Mouse (Mus musculus) spleen, adult 2 months (tissue): ENCODE data around the gene Olfr243. TPM values are rescaled to one million over a fixed set of nuclear protein-coding genes. Genes with fewer than 3 reads are reported as not detected.
"Not testable (repeated sequence)": the region's sequence is repeated elsewhere in the genome, so short reads cannot be mapped to it uniquely, and the experiment has no call there.

Source experiments
- DNase-seq, 2 experiments: peaks; one replicate each; pipeline versions ENCODE4 v3.0.0 to v3.0.0-alpha.2; 2012 to 2021; ENCODE audit warnings: low spot score in 2 of 2, low read depth in 1 of 2
- H3K27ac ChIP-seq: fragments of 200-500 bp; 2 replicates; pipeline ENCODE4 v1.5.1; 2012; ENCODE audit warnings: low read length, inconsistent platforms; ENCODE audit not compliant: insufficient read depth
- H3K27me3 ChIP-seq: fragments of 200-500 bp; 2 replicates; pipeline ENCODE4 v1.6.1; 2012; ENCODE audit warnings: mild to moderate bottlenecking, moderate library complexity, low read length, inconsistent platforms; ENCODE audit not compliant: control insufficient read depth, insufficient read depth
- H3K36me3 ChIP-seq: fragments of 200-500 bp; 2 replicates; pipeline ENCODE4 v1.6.1; 2012; ENCODE audit warnings: mild to moderate bottlenecking, low read length, inconsistent platforms; ENCODE audit not compliant: control insufficient read depth, insufficient read depth
- H3K4me1 ChIP-seq: fragments of 200-500 bp; 2 replicates; pipeline ENCODE4 v1.6.1; 2011; ENCODE audit warnings: inconsistent platforms; ENCODE audit not compliant: control insufficient read depth, insufficient read depth, insufficient read length
- H3K4me3 ChIP-seq: fragments of 200-500 bp; 2 replicates; pipeline ENCODE4 v1.5.1; 2011; ENCODE audit warnings: mild to moderate bottlenecking, inconsistent platforms; ENCODE audit not compliant: insufficient read depth, insufficient read length; ENCODE audit errors: extremely low read depth
- CTCF ChIP-seq: fragments of 200-500 bp; IDR thresholded peaks from 2 replicates; pipeline ENCODE4 v1.5.1; 2011; ENCODE audit warnings: mild to moderate bottlenecking, inconsistent platforms; ENCODE audit not compliant: insufficient read depth, insufficient read length, insufficient replicate concordance; ENCODE audit errors: extremely low read depth
- POLR2A ChIP-seq: fragments of 200-500 bp; IDR thresholded peaks from 2 replicates; pipeline ENCODE4 v1.6.1; 2011; ENCODE audit warnings: low read depth, low read length, inconsistent platforms
- WGBS: fragments of 180-500 bp; shearing (Covaris S2); methylation state at CpG from one replicate; pipeline ENCODE4 v1.1.7; 2018; 5-methylcytosine and 5-hydroxymethylcytosine counted together
- polyA plus RNA-seq: library from polyadenylated mRNA; depleted of rRNA; stranded (reverse); fragments of >200 nt; gene quantifications from 2 replicates; pipeline ENCODE4 v1.2.3, GENCODE M21; 2012; rRNA removed

Olfr243 gene
- polyA plus RNA-seq, 1 experiment, result not detected

GRCm38 (mm10) chr7:103744843-103745242, 30.4 kb downstream of the Olfr243 start, which contains the start of gene Olfr629:
Gene Olfr629 (minus strand): TSS chr7:103744943.
- H3K36me3 ChIP-seq, result no peaks in the 10 kb centered on the region
- WGBS, result 85% methylated on average over 2 of the region's 2 CpGs
- H3K4me1 ChIP-seq, result no peaks in the 10 kb centered on the region
- H3K27me3 ChIP-seq, result no peaks in the 10 kb centered on the region
- no peak within 1 kb of the TSS for H3K27ac ChIP-seq
- no peak within 1 kb of the TSS for H3K4me3 ChIP-seq
- DNase-seq, result no peak
- no peak for TF ChIP-seq CTCF
- TF ChIP-seq POLR2A, result no peak

GRCm38 (mm10) chr7:103757233-103757632, 42.8 kb downstream of the Olfr243 start, which contains the start of gene Olfr630:
Gene Olfr630 (minus strand): TSS chr7:103757333.
- Histone ChIP-seq H3K27ac (no peak within 1 kb of the TSS), H3K4me1 (no peaks in the 10 kb centered on the region), H3K36me3 (no peaks in the 10 kb centered on the region), H3K4me3 (no peak within 1 kb of the TSS), H3K27me3 (no peaks in the 10 kb centered on the region)
- DNase-seq, result no peak
- WGBS, result 66% methylated on average over 2 of the region's 2 CpGs
- no peak for TF ChIP-seq CTCF
- TF ChIP-seq POLR2A, result no peak

- WGBS, result 11% methylated on average over 6 of the region's 6 CpGs
- H3K36me3 ChIP-seq, H3K27ac ChIP-seq, H3K4me1 ChIP-seq, H3K4me3 ChIP-seq, H3K27me3 ChIP-seq: not testable (repeated sequence)
- DNase-seq, result peak in 1 of 2 experiments; percentile 1
Observed at GRCm38 (mm10) chr7:103762212-103762611, 47.7 kb downstream of the Olfr243 start.

- WGBS, result 90% methylated on average over 6 of the region's 6 CpGs
- DNase-seq, result not testable (repeated sequence)
Observed at GRCm38 (mm10) chr7:103767687-103768086, 53.2 kb downstream of the Olfr243 start.

More at GRCm38 (mm10) chr7:103767687-103768086, 53.2 kb downstream of the Olfr243 start:
- not testable (repeated sequence) for H3K4me3 ChIP-seq, H3K27me3 ChIP-seq, H3K4me1 ChIP-seq, H3K27ac ChIP-seq, H3K36me3 ChIP-seq

Other genes with a start within 250 kb of the Olfr243 start
- not detected in 2 replicates for gene Olfr608, start 244.8 kb upstream of the Olfr243 start, polyA plus RNA-seq
- gene Olfr609, start 216.6 kb upstream of the Olfr243 start, polyA plus RNA-seq, result not detected in 2 replicates
- not detected in 2 replicates for gene Olfr610, start 202.5 kb upstream of the Olfr243 start, polyA plus RNA-seq
- not detected in 2 replicates for gene Olfr611, start 193.8 kb upstream of the Olfr243 start, polyA plus RNA-seq
- not detected in 2 replicates for gene Olfr612, start 172.0 kb upstream of the Olfr243 start, polyA plus RNA-seq
- not detected in 2 replicates for gene Olfr613, start 166.6 kb upstream of the Olfr243 start, polyA plus RNA-seq
- not detected in 2 replicates for gene Olfr615, start 158.6 kb upstream of the Olfr243 start, polyA plus RNA-seq
- not detected in 2 replicates for gene Olfr616, start 145.5 kb upstream of the Olfr243 start, polyA plus RNA-seq
- gene Olfr617, start 141.6 kb upstream of the Olfr243 start, polyA plus RNA-seq, result not detected in 2 replicates
- not detected in 2 replicates for gene Olfr618, start 124.6 kb upstream of the Olfr243 start, polyA plus RNA-seq
- not detected in 2 replicates for gene Olfr619, start 114.1 kb upstream of the Olfr243 start, polyA plus RNA-seq
- gene Olfr620, start 102.1 kb upstream of the Olfr243 start, polyA plus RNA-seq, result not detected in 2 replicates
- gene Olfr622, start 72.0 kb upstream of the Olfr243 start, polyA plus RNA-seq, result not detected in 2 replicates
- gene Olfr623, start 51.0 kb upstream of the Olfr243 start, polyA plus RNA-seq, result not detected in 2 replicates
- not detected in 2 replicates for gene Olfr624, start 43.5 kb upstream of the Olfr243 start, polyA plus RNA-seq
- not detected in 2 replicates for gene Olfr625-ps1, start 32.0 kb upstream of the Olfr243 start, polyA plus RNA-seq
- not detected in 2 replicates for gene Olfr628, start 15.7 kb downstream of the Olfr243 start, polyA plus RNA-seq
- gene Olfr629, start 30.3 kb downstream of the Olfr243 start, polyA plus RNA-seq, result not detected in 2 replicates
- not detected in 2 replicates for gene Olfr630, start 42.7 kb downstream of the Olfr243 start, polyA plus RNA-seq
- gene Olfr69, start 56.9 kb downstream of the Olfr243 start, polyA plus RNA-seq, result not detected in 2 replicates
- gene Olfr68, start 65.0 kb downstream of the Olfr243 start, polyA plus RNA-seq, result not detected in 2 replicates
- gene Olfr67, start 77.2 kb downstream of the Olfr243 start, polyA plus RNA-seq, result not detected in 2 replicates
- gene Hbb-bt, start 99.3 kb downstream of the Olfr243 start, polyA plus RNA-seq, result 8,577 and 15,977 TPM in 2 replicates
- gene Hbb-bs, start 113.4 kb downstream of the Olfr243 start, polyA plus RNA-seq, result 71,783 and 120,196 TPM in 2 replicates
- not detected in 2 replicates for gene Hbb-bh2, start 125.8 kb downstream of the Olfr243 start, polyA plus RNA-seq
- 0.15 TPM in 1 of 2 replicates, not detected in the other for gene Hbb-bh1, start 128.5 kb downstream of the Olfr243 start, polyA plus RNA-seq
- gene Hbb-y, start 138.5 kb downstream of the Olfr243 start, polyA plus RNA-seq, result 0.14 TPM in 1 of 2 replicates, not detected in the other
- gene Olfr66, start 171.6 kb downstream of the Olfr243 start, polyA plus RNA-seq, result not detected in 2 replicates
- gene Olfr64, start 179.8 kb downstream of the Olfr243 start, polyA plus RNA-seq, result not detected in 2 replicates
- gene Olfr65, start 188.8 kb downstream of the Olfr243 start, polyA plus RNA-seq, result not detected in 2 replicates
- gene Olfr631, start 214.2 kb downstream of the Olfr243 start, polyA plus RNA-seq, result not detected in 2 replicates
- not detected in 2 replicates for gene Olfr632, start 219.7 kb downstream of the Olfr243 start, polyA plus RNA-seq
- gene Olfr633, start 229.8 kb downstream of the Olfr243 start, polyA plus RNA-seq, result not detected in 2 replicates